Mouse (Mus musculus) CD4-positive, CD25-positive, alpha-beta regulatory T cell, adult 4 months (primary cell): ENCODE data around the gene Rorc. TPM values are rescaled to one million over a fixed set of nuclear protein-coding genes. Genes with fewer than 3 reads are reported as not detected.

Source experiments
- ATAC-seq: one replicate; pipeline ENCODE4 v1.8.0; 2017
- polyA plus RNA-seq, 2 experiments: library from polyadenylated mRNA; unstranded; fragments of 100-300 nt; shearing (Covaris generic); gene quantifications; one replicate each; pipeline ENCODE4 v1.2.1; 2017

Gene Rorc
- 1 to 10 TPM; 4.4 to 7.4 TPM for polyA plus RNA-seq

DNA sequence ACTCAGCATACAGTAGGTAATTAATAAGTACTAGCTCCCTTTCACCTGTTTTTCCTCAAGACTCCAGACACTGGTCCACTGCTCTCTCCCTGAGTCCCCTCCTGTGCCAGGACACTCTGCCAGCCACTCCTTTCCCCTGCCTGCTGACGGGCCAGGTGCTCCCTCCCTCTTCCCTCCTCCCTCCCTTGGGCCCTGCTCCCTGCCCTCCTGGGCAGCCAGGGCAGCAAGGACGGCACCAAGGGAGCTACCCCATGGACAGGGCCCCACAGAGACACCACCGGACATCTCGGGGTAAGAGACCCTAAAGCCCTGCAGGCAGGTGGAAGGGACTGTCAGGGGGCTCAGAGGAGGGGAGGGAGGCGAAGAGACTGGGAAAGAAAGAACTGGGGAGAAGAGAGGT lies at the start of gene Rorc:
Rorc (plus strand) TSS at position 154 of the 400 bp plus-strand sequence.
- ATAC-seq, result no peak

- no peak for ATAC-seq
Observed at GRCm38 (mm10) chr3:94328681-94329080, 43.9 kb upstream of the Rorc start.

GRCm38 (mm10) chr3:94334442-94334841 lies 38.2 kb upstream of the Rorc start:
- no peak for ATAC-seq

GRCm38 (mm10) chr3:94338522-94338921 lies 34.1 kb upstream of the Rorc start:
- ATAC-seq, result no peak

DNA sequence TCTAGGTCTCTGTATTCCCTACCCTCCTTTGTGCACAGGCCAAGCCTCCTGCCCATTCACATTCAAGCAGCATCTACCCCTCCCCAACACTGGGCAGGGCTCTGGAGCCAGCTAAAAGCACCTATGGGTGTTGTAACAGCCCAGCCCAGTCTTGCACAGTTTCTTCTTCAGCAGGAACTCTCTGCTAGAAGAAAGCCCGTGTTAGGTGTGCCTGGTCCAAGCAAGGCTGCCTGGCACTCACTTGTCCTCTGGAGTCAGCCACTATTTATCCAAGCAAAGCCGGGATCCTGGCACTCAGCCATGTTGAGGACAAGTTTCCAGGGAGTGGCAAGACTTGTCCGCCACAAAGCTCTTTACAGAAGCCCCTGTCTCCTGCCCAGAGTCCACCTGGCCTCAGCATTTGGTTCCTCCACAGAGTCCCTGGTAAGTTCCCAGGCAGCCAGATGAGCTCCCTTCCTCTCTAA lies 30.6 kb upstream of the Rorc start, which contains the start of gene Them5:
Them5 (plus strand) TSS at position 141 of the 464 bp plus-strand sequence.
- no peak for ATAC-seq

DNA sequence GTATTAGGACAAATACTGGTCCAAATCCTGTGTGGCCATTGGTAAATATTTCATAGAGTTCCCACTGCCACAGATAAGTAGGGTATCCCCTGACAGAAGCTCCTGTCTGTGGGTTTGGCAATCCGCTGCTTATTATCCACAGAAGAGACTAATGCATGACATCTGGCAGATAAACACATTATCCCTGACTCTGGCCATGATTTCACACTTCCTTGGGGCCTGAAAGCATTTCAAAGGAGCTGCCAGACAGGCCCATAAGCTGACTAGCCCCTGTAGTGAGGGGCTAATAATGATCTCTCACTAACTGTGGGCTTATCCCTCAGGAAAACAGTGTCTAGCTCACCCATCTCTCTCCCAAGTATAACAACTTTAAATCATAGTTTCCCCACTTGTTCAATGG lies 30.0 kb upstream of the Rorc start:
- ATAC-seq, result no peak

GRCm38 (mm10) chr3:94344182-94344581 lies 28.4 kb upstream of the Rorc start:
- no peak for ATAC-seq

DNA sequence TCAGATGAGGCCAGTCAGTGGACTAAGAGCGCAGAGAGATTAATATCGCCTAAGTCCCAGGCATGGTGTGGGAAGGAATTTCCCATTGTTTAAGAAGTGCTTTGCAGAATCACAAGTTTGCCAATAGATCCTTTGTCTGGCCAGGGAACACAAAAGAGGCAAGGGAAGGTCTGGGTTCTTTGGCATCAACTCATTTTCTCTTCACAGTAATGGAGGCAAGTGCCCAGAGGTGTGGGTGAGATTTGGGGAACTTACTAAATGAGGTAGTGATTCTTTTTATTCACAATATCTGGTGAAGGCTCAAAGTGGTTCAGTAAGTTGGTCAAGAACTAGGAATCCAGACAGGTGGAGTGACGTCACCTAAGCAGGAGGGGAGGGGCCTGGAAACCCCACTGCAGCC lies 27.7 kb upstream of the Rorc start:
- ATAC-seq, result no peak

- no peak for ATAC-seq
Observed at GRCm38 (mm10) chr3:94348146-94348545, 24.4 kb upstream of the Rorc start.

GRCm38 (mm10) chr3:94360812-94361211 lies 11.8 kb upstream of the Rorc start:
- ATAC-seq, result no peak

- no peak for ATAC-seq
Observed at GRCm38 (mm10) chr3:94362138-94362537, 10.5 kb upstream of the Rorc start, which contains the start of gene C2cd4d. Gene C2cd4d (plus strand): TSS chr3:94362438.

DNA sequence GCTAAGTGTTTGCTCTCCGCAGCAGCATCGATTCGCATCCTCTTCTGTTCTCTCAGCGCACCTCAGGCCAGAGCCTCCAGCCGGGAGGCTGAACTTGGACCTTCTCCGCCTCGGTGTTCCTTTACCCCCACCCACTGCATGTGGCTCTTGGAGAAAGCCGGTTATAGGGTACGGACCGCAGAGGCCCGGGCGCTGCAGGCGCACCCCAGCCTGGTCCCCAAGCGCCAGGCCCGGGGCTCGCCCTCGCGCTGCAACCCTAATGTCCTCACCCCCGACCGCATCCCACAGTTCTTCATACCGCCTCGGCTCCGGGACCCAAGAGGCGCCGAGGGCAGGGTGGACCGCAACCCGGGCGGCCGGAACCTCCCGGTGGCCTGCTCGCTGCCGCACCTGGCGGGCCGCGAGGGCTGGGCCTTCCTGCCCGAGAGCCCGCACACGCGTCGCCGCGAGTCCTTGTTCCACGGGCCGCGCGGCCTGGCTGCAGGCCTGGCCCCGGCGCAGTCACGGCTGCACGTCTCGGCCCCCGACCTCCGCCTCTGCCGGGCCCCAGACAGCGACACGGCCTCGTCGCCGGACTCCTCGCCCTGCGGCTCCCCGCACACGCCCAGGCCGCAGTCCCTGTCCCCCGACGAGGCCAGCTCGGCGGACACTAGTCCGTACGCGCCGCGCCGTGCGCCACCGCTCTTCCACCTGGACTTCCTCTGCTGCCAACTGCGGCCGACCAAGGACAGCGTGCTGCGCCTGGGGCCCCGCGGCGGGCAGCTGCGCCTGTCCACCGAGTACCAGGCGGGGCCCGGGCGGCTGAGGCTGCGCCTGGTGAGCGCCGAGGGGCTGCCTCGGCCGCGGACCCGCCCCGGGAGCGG lies 9.1 kb upstream of the Rorc start:
- no peak for ATAC-seq

- ATAC-seq, result no peak
Observed at GRCm38 (mm10) chr3:94364154-94364526, 8.5 kb upstream of the Rorc start.

DNA sequence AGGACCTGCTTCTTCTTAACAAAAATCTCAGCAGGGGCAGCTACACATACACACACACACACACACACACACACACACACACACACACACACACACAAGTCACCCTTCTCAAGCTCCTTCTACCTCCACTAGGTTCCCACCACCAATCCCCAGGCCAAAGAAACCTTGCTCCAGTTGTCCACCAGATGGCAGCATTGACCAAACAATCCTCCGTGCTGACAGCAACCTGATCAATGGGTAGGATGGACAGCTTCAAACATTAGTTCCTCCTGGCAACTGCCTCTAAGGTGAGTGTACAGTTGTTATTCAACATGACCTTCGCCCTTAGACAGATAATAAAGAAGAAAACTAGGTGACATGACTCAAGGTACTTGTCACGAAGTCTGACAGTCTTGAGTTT lies 5.8 kb upstream of the Rorc start:
- peak; percentile 90 for ATAC-seq

DNA sequence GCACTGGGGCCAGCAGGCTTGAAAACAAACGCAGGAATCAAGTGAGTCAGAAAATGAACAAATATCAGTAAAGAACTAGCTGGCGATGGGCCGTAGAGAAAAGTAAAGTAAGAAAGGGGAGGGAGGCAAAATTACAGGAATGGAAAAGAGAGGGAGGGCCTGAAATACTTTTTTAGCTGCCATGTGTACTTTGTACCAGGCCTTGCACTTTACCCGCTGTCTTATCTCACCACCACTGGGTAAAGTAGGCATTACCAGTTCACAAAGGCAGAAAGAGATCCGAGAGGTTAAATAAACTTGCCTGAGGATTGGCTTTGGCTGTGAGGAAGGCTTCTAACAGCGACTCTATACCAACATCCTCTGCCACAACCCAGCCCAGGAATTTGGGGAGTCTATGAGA lies 5.1 kb upstream of the Rorc start:
- ATAC-seq, result no peak

DNA sequence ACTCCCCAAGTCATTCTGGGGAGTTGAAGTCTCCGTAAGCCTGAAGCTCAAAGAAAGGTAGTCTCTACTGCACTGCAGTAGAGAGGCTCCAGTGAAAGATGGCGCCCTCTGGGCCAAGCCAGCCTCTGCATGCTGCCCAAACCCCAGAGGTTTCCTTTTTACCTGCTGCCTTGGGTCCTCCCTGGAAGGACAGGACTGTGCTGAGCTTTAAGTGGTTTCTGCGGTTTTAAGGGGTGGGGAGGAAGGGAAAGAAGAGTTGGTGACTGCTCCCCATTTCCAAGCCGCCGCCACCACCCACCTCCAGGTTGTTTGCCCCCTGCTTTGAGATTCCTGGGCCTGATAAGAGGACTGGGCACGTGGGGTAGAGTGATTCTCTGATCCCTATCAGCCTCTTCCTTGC lies 4.0 kb upstream of the Rorc start:
- ATAC-seq, result peak; percentile 11

DNA sequence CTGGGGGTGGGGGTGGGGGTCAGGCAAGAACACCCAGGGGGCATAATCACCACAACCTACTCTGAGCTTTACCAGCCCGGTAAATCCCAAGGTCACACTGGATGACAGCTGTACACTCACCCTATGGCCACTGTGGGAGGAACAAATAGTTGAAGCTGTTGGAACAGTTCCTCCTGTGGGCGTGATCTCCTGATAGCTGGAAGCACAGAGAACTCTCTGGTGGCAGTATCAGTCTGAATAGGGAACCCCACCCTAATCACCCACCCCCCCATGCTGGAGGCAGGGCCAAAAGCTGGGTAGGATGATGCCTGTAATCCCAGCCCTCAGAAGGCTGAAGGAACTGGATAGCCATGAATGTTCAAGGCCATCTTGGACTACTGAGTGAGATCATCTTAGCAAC lies 2.9 kb upstream of the Rorc start:
- ATAC-seq, result no peak

GRCm38 (mm10) chr3:94371637-94372036 lies 957 bp upstream of the Rorc start:
- no peak for ATAC-seq

- no peak for ATAC-seq
Observed at GRCm38 (mm10) chr3:94372038-94372437, 556 bp upstream of the Rorc start.

DNA sequence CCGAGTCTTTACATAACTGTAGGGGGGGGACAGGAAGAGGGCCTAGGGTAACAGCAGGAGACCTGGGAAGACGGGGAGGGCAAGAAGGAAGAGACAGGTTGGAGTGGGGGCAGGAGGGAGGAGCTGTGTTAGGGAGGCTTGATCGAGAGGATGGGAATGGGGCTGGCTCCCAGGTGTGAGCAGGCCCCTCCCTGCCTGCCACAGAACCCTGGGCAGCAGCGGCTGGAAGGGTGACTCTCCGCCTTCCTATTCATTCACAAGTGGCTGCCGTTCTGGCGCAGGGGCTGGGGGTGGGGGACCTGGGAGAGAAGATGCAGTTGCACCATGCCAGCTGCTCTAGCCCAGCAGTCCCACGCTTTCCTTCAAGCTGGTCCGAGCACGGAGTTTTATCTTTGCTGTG lies 496 bp downstream of the Rorc start:
- no peak for ATAC-seq

DNA sequence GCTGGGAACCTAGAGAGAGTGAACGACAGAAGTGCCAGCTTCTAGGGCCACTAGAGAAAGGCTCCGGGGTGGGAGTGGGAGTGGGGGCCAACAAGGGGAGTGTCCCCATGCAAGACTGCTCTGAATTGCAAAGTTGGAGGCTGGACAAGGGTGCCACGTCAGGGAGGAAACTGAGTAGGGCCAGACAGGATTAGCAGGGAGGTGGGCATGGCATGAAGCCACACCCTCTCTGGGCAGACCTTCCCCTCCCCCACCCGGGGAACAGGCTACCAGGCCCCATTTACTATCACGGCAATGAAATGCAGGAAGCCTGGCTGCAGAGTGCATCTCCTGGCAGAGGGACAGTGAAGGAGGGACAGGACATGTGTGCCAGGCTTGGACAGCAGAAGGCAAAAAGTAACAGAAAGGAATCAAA lies 1.0 kb downstream of the Rorc start:
- no peak for ATAC-seq

GRCm38 (mm10) chr3:94374636-94375035 lies 2.0 kb downstream of the Rorc start:
- ATAC-seq, result no peak

GRCm38 (mm10) chr3:94375146-94375545 lies 2.6 kb downstream of the Rorc start:
- no peak for ATAC-seq

DNA sequence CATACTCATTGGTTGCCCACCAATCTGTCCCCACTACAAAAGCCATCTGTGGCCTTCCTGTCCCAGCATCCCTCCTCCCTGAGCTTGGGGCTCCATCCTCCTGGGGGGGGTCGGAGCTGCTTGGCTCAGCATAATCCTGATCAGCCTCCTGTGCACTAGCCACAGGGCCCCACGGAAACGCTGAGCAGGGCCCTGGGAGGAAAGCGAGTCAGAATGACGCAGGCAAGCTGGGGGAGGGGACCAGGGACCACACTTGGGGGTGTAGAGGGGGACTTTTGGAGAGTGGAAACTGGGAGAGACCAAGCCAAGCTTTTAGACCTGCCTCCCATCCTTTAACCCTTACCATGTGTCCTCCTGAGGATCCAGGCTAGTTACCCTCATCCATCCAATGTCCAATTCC lies 3.3 kb downstream of the Rorc start:
- ATAC-seq, result no peak
